Mouse (Mus musculus): Measurements from ENCODE around the gene Gm4131. TPM values are rescaled to one million over a fixed set of nuclear protein-coding genes. Genes with fewer than 3 reads are reported as not detected.
A peak's percentile ranks its signal among the peaks of the same experiment; 100 is the strongest.

Gm4131 gene
- total RNA-seq, 2 experiments from 2014 or later = not detected

DNA sequence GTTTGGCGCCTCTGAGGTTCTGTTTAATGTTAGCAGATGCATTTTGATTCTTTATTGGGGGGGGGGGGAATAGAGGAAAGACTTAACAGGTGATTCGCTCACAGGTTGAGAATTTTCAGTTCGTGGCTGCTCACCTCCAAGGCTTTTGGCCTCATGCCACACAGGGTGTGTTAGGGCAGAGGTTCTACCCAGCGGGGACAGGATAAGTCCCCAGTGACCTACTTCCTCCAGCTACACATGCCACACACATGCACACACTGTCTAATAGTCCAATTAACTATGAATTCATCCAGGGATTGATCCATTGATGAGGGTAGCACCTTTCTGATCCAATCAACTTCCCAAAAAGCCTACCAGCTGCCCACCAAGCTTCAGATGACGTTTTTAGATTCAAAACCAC is 12.9 kb downstream of the Gm4131 start:
- intact Hi-C loops (cut with DNase I) = no loop called here
- no peak for DNase-seq (ENCODE audit: low spot score)

DNA sequence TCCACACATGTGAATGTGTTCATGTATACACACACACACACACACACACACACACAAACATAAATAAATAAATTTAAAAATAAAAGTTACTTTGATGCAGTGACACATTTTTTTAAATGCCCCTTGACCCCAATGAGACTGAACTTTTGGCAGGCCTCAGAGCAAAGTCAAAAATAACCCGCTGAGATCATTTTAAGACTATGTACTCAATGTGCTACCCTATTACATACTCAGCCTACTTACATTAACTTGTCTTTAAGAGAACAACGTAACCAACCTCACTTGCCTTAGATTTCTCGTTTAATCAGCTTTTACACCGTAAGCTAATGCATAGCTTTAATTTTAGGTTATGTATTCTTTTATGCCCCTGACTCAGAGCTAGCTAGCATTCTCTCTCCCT is 13.9 kb downstream of the Gm4131 start:
- intact Hi-C loops (cut with DNase I) = no loop called here
- no peak for DNase-seq (ENCODE audit: low spot score)

DNA sequence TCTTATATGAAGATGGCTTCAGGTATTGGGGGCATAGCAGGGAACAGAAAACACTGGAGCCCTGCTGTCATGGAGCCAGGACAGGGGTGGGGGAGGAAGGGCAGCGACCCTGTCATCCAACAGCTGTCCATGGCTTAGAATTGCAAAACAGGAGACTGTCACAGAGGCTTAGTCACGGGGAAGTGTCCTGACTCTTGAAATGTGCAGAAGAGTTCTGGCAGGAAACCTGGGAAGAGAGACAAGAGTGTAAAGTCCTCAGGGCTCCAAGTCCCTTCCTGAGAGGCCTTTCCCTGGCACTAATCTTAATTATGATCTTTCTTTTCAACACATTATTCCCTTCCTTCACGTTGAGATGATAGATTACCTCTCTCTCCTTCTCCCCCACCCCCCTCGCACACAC is 16.6 kb downstream of the Gm4131 start:
- no peak for DNase-seq (ENCODE audit: low spot score)
- intact Hi-C loops (cut with DNase I) = no loop called here

DNA sequence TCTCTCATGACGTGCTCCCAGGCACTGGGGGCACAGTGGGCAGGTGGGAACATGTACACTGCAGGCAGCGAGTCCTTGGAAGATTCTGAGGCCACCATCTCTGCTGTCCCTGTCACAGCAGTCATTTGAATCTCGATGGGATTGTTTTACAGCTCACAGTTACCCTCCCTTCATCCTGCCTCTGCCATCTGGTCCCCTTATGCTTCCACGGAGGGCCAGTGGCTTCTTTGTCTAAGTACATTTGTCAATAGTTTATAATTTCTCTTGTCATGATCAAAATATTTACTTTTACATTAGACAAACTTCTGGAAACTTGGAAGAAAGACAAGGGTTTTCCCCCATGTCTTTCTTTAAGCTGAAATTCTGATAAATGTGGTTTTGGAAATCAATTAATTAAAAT is 20.0 kb downstream of the Gm4131 start:
- intact Hi-C loops (cut with DNase I) = no loop called here
- DNase-seq (ENCODE audit: low spot score) = no peak

DNA sequence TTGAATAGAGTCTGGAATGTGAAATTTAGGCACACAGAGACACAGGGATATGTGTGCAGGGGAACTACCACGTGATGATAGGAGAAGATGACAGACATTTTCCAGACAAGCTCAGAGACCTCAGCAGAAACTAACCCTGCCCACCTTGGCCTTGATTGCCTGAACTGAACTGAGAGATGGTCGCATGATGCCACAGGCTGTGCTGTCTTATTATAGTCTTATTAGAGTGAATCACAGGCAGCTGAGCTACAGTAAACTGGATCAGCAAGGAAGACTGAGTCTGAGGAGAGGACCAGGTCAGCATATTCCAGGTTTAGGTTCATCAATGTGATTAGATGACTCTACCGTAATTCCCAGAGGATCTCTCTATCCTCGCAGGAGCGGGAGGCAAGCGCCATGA is 20.4 kb downstream of the Gm4131 start:
- intact Hi-C loops (cut with DNase I) = no loop called here
- DNase-seq (ENCODE audit: low spot score) = no peak

DNA sequence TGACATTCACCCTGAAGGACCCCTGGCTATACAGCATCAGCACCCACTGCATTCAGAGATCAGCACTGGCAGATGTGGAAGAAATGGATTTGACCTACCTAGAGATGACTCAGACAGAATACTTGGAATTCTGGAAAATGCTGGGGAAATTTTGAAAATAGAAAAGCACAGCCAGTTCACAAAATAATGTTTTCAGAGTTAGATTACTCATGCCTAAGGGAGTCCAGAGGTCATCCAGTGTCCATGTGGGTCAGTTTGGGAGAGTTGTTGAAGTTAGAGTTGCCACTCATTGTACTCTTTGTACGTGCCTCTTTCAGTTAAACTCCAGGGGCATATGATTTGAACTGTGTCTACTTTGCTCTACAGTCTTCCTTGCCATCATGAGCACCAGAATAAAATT is 25.0 kb downstream of the Gm4131 start:
- intact Hi-C loops (cut with DNase I) = no loop called here
- no peak for DNase-seq (ENCODE audit: low spot score)

DNA sequence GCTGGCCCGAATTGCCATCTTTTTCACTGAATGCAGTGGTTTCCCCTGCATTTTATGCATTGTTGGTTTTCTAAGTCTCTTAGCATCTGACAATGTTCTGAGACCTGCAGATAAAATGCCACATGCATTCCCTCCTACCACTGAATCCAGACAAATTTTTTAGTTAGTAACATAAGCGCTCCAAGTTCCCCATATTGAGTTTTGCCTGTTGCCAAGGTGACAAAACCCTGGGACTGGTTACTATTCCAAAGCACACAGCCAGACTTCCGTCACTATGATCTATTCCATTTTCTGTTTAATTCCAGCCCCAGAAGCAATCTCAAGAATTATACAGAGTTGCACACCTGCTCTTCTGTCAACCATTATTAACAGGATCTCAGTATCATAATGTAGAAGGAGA is 26.9 kb downstream of the Gm4131 start:
- no peak for DNase-seq (ENCODE audit: low spot score)
- intact Hi-C loops (cut with DNase I) = no loop called here

DNA sequence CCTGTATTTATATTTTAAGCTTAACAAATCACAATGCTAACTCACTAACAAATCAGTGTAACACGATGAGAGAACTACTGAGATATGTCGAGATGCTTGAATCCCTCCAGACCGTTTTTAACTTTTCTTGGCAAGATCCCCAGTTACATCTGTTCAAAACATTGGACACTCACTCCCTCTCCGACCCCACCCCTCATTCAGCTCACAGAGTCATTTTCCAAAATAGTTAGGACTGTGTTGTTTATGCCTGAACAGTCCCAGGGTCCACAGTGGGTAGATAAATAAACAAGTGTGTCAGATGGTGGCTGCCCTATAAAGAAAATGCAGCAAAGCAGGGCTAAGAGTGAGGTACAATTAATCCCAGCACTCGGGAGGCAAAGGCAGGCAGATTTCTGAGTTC is 29.7 kb downstream of the Gm4131 start:
- intact Hi-C loops (cut with DNase I) = no loop called here
- no peak for DNase-seq (ENCODE audit: low spot score)

DNA sequence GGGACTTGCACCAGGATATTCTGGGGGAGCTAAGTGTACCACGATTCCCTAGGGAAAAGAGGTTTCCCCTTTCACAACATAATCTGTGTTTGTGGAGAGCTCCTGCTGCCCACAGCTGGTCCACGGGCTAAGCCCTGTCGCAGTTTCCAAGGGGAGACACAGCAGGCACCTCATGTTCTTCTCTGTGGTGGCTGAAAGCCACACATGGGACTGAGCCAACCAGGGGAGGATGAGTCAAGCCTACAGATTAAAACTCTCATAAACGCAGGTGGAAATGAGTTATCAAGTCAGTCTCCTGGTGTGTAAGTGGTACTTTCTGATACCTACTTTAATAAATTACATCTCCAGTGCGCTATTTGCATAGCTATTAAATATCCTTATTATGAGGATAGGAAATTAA is 30.6 kb downstream of the Gm4131 start:
- intact Hi-C loops (cut with DNase I) = no loop called here
- DNase-seq (ENCODE audit: low spot score) = peak; percentile 2

DNA sequence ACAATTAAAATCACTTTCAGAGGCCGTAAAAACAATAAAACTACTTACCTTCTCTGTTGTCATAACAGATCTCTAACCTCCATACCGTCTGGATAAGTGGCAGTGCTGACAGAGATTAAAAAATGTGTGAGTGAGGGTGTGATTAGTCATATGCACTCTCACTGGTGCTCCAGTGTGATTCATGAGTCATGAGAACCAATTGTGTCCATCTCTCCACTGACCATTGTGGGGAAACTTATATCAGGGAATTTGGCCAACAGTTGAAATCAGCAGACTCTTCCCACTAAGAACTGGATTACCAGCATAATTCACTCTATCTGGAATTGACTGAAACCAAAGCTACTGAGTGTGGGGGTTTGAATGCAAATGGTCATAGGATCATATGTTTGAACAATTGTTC is 35.8 kb downstream of the Gm4131 start:
- intact Hi-C loops (cut with DNase I) = no loop called here
- DNase-seq (ENCODE audit: low spot score) = no peak

DNA sequence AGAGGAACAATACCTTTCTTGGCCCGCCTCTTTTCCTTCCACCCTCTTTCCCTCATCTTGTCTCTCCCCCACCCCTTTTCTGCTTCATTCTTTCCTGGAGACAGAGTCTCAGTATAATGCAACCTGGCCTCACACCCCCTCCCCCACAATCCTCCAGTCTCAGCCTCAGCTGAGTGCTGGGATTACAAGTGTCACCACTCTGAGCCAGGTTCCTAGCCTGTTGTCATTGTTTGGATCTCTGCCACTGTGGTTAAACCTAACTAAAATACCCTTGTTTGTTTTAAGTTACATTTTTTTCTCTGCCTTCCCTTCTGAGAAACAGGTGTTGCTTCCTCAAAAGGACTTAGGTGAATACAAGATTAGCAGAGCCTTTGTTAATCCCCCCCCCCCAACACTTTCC is 53.9 kb downstream of the Gm4131 start:
- DNase-seq (ENCODE audit: low spot score) = no peak

DNA sequence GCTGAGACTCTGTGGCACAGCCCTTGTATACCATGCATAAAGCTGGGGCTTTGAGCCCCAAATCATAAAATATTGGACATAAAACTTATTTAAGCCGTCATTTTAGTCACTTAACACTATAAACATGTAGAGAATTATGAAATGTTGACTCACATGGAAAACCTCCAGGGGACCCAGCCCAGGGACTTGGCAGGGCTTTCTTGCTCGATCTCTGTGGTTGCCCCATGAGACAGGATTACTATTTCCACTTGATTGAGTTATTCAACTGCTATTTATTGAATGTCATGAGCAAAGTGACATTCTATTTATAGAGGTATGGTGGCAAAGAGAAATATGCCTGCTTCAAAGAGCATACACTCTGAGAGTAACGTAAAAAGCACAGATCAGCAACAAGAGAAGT is 57.4 kb downstream of the Gm4131 start:
- intact Hi-C loops (cut with DNase I) = no loop called here
- DNase-seq (ENCODE audit: low spot score) = peak; percentile 15

More for the DNA sequence above, 53.9 kb downstream of the Gm4131 start:
- intact Hi-C loops (cut with DNase I) = no loop called here

DNA sequence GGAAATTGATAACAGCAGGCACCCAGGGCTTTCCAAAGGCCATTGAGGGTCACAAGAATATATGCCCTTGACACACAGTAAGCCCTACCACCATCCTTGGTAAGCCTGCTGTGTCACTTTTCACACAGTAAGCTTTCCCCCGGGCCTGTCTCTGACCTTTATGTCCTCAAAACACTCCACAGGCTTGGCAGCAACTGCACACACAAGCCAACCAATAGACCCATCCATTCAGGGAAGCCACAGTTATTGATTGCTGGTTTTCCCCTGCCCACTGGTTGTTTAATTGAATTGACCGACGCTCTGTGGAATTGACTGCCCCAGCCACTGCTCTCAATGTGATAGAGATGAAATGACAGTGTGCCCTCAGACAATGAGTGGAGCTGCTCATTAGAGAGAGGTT is 60.5 kb downstream of the Gm4131 start:
- intact Hi-C loops (cut with DNase I) = no loop called here
- DNase-seq (ENCODE audit: low spot score) = no peak

DNA sequence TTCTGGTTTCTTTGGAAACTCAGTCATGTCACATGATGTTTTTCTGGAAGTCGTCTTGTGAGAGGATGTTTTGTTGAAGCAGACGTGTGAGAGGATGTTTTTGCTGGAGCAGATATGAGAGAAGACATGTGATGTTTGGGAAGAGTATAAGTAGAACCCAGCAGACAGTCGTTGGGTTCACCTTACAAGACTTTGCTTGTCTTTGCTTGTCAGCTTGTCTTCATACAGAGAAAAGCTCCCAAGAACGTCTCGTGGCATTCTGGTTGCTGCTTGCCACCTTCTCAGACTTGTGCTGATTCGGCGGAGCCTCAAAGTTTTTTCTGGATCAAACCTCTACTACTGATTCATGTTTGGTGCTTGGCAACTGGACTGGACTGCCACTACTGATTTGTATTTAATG is 69.3 kb downstream of the Gm4131 start:
- no peak for DNase-seq (ENCODE audit: low spot score)
- intact Hi-C loops (cut with DNase I) = no loop called here

DNA sequence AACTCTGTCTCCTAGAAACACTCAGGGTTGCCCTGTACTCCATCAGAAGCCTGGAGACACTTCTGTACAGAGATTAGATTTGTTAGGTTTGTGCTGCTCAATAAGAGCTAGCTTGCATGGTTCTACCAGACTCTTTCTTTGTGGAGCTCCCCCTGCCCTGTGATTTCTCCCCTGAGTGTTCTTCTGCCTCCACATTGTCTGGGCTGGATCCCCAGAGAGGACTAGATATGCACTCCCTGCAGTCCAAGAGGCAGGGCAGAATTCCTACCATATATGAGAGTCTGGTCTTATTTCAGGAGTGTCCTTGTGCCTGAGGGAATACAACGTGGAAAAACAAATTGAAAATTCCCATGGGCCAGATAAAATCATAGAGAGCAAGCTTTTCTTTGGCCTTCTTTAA is 70.2 kb downstream of the Gm4131 start:
- DNase-seq (ENCODE audit: low spot score) = no peak
- intact Hi-C loops (cut with DNase I) = no loop called here

DNA sequence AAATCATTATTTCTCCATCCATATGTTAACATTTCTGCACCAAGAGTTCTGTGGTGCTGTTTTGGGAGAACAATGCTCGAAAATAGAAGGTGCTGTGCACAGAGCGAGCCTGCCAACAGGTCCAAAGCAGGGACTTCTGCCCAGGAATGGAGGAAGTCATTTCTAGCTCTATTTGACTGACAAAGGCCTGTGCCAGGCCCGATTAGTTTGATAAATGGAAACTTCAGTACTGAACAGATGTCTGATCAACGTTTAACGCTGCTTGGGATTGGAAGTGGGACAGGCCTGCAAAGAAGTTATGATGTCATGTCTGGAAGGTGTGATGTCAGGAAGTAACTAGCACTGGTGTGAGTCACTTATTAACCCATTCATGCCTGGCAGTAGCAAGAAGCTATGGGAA is 73.3 kb downstream of the Gm4131 start:
- no peak for DNase-seq (ENCODE audit: low spot score)
- intact Hi-C loops (cut with DNase I) = loop anchor here (2.0 to 5.0 kb wide), 4 partner anchors 64 to 481 kb away; partner anchors contain the start of genes Fam124a and Wdfy2

DNA sequence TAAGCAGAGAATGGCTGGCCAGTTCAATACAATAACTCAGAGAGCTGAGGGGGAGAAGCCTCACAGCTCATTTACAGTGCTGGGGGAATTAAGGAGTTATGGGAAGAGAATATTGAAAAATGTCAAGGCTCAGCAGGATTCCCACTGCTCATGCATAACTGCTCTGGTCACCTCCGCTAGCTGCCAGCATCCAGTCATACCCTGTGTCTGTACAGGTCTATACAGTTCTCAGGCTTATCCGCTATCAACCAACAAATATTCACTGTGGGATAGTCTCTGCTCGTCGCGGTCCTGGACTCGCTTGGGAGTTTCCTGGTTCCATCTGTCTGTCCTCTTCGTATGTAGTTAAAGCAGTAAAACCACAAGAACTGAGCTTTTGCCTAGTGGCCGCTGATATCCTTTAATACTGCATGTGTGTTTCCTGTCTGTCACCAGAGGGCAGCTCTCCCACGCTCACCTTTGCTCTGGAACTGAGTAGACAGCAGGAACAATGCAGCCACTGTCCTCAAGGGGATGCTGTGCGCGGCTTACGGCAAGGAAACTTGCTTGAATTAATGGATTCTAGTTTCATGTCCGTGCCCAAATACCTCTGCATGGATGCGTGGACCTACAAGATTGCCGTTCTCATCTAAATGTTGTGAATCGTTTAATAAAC is 74.4 kb downstream of the Gm4131 start:
- DNase-seq (ENCODE audit: low spot score) = peak; percentile 37
- intact Hi-C loops (cut with DNase I) = loop anchor here (2.0 to 5.0 kb wide), 4 partner anchors 65 to 482 kb away; partner anchors contain the start of genes Fam124a and Wdfy2

DNA sequence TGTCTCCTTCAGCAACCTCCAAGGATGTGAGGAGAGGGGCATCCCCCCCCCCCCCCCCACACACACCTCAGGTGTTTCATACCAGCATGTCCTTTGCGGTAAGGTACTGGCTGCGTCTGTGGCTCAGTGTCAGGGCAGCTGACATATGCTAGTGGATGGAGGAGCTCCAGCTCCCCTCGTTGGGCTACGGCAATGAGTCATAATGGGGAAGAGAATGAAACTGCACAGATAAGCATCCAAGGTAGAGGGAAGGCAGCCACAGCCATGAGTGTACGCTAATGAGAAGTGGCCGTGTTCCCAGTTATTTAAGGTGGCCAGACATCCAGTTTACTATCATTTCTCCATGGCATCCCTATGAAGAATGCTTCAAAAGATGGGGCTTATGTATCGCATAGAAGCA is 78.5 kb downstream of the Gm4131 start:
- intact Hi-C loops (cut with DNase I) = no loop called here
- no peak for DNase-seq (ENCODE audit: low spot score)

DNA sequence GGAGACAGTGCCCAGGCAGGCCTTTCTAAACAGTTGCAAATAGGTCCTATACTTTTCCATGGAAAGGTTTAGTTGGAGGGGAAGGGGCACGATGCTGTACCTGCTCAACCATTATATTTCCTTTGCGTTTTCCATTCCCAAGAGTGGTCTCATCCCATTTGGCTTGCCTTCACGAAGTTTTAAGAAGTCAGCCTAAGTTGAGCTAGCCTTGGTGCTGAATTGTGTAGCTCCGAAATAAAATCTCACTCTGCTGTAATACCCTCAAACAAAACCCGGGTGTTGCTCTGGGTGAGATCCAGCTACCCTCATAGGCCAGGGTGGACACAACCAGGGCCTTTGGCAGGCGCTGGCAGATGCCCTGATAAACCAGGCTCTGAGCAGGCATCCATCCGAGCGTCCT is 85.3 kb downstream of the Gm4131 start:
- intact Hi-C loops (cut with DNase I) = no loop called here
- DNase-seq (ENCODE audit: low spot score) = no peak

DNA sequence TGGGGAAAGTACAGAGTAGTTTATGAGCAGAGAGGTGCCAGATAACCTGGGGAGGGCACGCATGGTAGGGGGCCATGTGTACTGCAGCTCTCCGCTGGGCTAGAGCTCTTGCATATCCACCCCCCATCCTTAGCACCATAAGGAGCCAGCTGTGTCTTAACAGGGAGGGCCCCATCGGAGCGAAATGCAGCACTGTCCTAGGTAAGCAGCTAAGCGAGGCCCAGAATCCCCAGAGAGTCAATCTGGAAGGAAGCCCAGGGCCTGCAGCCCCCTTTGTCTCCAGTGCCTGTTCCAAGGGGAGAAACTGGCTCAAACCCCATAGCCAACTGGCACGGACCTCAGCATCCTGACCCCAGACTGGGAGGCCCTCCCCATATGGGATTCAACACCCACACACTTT is 87.3 kb downstream of the Gm4131 start:
- intact Hi-C loops (cut with DNase I) = no loop called here
- no peak for DNase-seq (ENCODE audit: low spot score)

DNA sequence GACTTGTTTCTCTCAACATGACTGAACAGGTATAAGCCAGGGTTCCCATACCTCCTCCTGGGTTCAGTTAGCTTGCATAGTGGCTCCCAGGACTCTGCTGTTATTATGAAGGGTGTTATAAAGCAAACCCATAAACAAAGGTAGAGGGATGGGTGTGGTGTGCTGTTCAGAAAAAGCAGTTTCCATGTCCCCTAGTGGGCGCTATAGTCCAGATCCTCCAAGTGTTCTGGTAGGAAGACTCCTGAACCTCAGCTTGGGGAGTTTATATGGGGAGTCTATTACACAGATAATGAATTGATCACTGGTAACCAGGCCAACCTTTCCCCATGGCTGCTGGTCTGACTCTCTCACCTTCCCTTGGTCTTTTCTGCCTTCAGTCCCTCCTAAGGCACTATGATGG is 92.2 kb downstream of the Gm4131 start:
- DNase-seq (ENCODE audit: low spot score) = no peak
- intact Hi-C loops (cut with DNase I) = no loop called here

DNA sequence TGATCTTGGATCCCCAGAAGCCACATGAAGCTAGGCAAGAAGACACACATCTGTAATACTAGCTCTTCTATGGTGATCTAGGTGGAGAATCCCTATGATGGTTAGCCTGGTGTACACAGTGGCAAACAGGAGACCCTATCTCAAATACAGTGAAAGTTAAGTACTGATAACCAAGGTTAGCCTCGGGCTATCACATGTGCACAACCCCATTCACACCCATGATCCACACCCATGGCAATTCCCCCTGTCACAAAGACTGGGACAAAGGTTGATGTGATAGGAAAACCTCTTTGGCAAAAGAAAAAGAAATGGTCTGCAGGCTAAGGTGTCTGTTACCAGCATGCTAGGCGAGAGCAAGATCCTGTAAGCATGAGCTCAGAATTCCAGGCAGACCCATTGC is 94.7 kb downstream of the Gm4131 start:
- intact Hi-C loops (cut with DNase I) = no loop called here
- DNase-seq (ENCODE audit: low spot score) = no peak

DNA sequence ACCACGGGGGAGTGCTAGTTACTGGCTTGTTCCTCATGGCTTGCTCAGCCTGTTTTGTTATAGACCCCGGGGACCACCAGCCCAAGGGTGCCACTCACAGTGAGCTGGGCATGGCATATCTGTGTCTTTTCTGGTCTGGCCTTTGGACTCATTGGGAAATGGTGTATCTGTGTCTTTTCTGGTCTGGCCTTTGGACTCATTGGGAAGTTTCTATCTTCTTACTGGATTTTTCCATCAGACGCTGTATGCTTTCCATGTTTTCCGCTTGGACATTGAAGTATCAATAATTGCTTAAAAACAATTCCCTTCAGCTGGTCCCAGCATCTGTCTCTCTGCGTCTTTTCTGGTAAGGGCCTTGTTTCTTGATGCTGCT is 98.0 kb downstream of the Gm4131 start:
- DNase-seq (ENCODE audit: low spot score) = no peak
- intact Hi-C loops (cut with DNase I) = no loop called here

Measured in heart, postnatal 25 days (tissue).